Mouse (Mus musculus) spleen, adult 10 weeks (tissue): ENCODE results near the gene Zfp352. TPM values are rescaled to one million over a fixed set of nuclear protein-coding genes. Genes with fewer than 3 reads are reported as not detected.

Experiments
- polyA plus RNA-seq: library from polyadenylated mRNA; stranded (reverse); fragments of 350-450 nt; fragmentation: Illumina TruSeq; extraction: RNeasy Lipid Tissue Mini Kit (QIAGEN cat#74804); gene quantifications from one replicate; pipeline ENCODE4 v1.2.3, GENCODE M21; 2015; ENCODE audit warnings: low replicate concordance; ENCODE audit not compliant: insufficient read depth

Zfp352 gene
- not detected for polyA plus RNA-seq

DNA sequence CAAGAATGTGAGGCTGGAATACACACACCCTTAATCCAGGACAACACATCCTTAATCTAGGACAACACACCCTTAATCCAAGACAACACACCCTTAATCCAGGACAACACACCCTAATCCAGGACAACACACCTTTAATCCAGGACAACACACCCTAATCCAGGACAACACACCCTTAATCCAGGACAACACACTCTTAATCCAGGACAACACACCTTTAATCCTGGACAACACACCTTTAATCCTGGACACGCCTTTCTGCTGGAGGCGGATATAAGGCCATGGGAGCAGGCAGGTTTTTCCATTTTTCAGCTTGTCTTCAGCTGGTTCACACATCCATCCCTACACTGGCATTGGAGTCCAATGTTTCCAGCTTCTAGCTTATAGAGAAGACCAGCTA lies at the start of gene Zfp352:
Gene Zfp352 (plus strand): TSS at position 301 of the 400 bp plus-strand sequence.

